Comparison of ENCODE assay signal across 11 mouse cellular contexts in genomic region chr11:109936915-109937314, GRCm38 (mm10).
"Had no signal": no experiment of that assay in that cellular context is flagged by ENCODE, and none has a peak within 500 bp of the region (broad histone marks: within the 10 kb centered on the region; RNA-seq: fewer than 3 reads in every experiment).

No protein-coding gene starts in this region.

- ATAC-seq: midbrain, embryonic 13.5 days; midbrain, embryonic 15.5 days had no signal

- DNase-seq: lung, embryonic 14.5 days; lung, postnatal 10 days; lung, postnatal 4 days; right cerebral cortex, postnatal 14 days; thymus, adult 18-20 months; thymus, postnatal 14 days; thymus, postnatal 36 days had no signal

- H3K27ac ChIP-seq: liver, embryonic 14.5 days; midbrain, embryonic 13.5 days; midbrain, embryonic 15.5 days; neural tube, embryonic 12.5 days had no signal

- H3K4me3 ChIP-seq: midbrain, embryonic 13.5 days; midbrain, embryonic 15.5 days; neural tube, embryonic 12.5 days had no signal
